Mouse (Mus musculus) MEL (cell line): ENCODE measurements around the gene Tmem30c. TPM values are rescaled to one million over a fixed set of nuclear protein-coding genes. Genes with fewer than 3 reads are reported as not detected.

Source experiments
- DNase-seq: peaks from one replicate; pipeline ENCODE4 v3.0.0; 2011; ENCODE audit warnings: low read depth, low spot score
- H3K27ac ChIP-seq: 2 replicates; pipeline ENCODE4 v1.5.1; 2012; ENCODE audit warnings: low read depth, mild to moderate bottlenecking, control low read depth, low read length, moderate library complexity; ENCODE audit not compliant: control insufficient read depth
- H3K27me3 ChIP-seq, 2 experiments: fragments of 150-350 bp in 1 of 2; sonication (generic) in 1 of 2; 2 replicates each; pipeline ENCODE4 v1.6.1; 2012; ENCODE audit warnings: low read length in 2 of 2, mild to moderate bottlenecking in 2 of 2, improper control_type of control experiment in 1 of 2, moderate library complexity in 1 of 2; ENCODE audit not compliant: insufficient read depth in 2 of 2, control insufficient read depth in 1 of 2
- H3K36me3 ChIP-seq, 2 experiments: 2 replicates each; pipeline ENCODE4 v1.6.1; 2012 to 2014; ENCODE audit warnings: low read length in 2 of 2, improper control_type of control experiment in 1 of 2, inconsistent platforms in 1 of 2, mild to moderate bottlenecking in 1 of 2; ENCODE audit not compliant: insufficient read depth in 2 of 2, control insufficient read depth in 1 of 2
- H3K4me1 ChIP-seq, 2 experiments: fragments of 150-350 bp in 1 of 2; sonication (generic) in 1 of 2; 2 replicates each; pipeline ENCODE4 v1.6.1; 2012; ENCODE audit warnings: low read length in 2 of 2, improper control_type of control experiment in 1 of 2, mild to moderate bottlenecking in 1 of 2; ENCODE audit not compliant: insufficient read depth in 2 of 2, control insufficient read depth in 1 of 2
- H3K4me3 ChIP-seq, 2 experiments: fragments of 150-350 bp in 1 of 2; sonication (generic) in 1 of 2; 2 replicates each; pipeline ENCODE4 v1.5.1; 2012; ENCODE audit warnings: low read depth in 2 of 2, low read length in 2 of 2, mild to moderate bottlenecking in 2 of 2, moderate library complexity in 2 of 2, control low read depth in 1 of 2, improper control_type of control experiment in 1 of 2; ENCODE audit not compliant: control insufficient read depth in 1 of 2, insufficient read depth in 1 of 2
- H3K79me2 ChIP-seq: 2 replicates; pipeline ENCODE4 v1.6.1; 2012; ENCODE audit warnings: mild to moderate bottlenecking, low read length, moderate library complexity; ENCODE audit not compliant: control insufficient read depth, poor library complexity, insufficient read depth
- H3K9ac ChIP-seq: 2 replicates; pipeline ENCODE4 v1.6.1; 2012; ENCODE audit warnings: low read depth, mild to moderate bottlenecking, control low read depth, low read length, moderate library complexity; ENCODE audit not compliant: control insufficient read depth, poor library complexity, severe bottlenecking
- H3K9me3 ChIP-seq: fragments of 150-350 bp; sonication (generic); replicated peaks from 2 replicates; pipeline ENCODE4 v1.6.1; 2012; ENCODE audit warnings: mild to moderate bottlenecking, low read length, improper control_type of control experiment, moderate library complexity; ENCODE audit not compliant: insufficient read depth
- BHLHE40 ChIP-seq: IDR thresholded peaks from 2 replicates; pipeline ENCODE4 v1.6.1; 2012; ENCODE audit warnings: low read depth, mild to moderate bottlenecking, inconsistent platforms, low read length, improper control_type of control experiment, borderline replicate concordance
- CHD2 ChIP-seq: IDR thresholded peaks from 2 replicates; pipeline ENCODE4 v1.6.1; 2011; ENCODE audit warnings: low read length, improper control_type of control experiment
- E2F4 ChIP-seq: IDR thresholded peaks from 2 replicates; pipeline ENCODE4 v1.6.1; 2011; ENCODE audit warnings: low read depth, low read length, improper control_type of control experiment, borderline replicate concordance
- MAFK ChIP-seq: IDR thresholded peaks from 2 replicates; pipeline ENCODE4 v1.6.1; 2011; ENCODE audit warnings: low read depth, mild to moderate bottlenecking, low read length, improper control_type of control experiment, borderline replicate concordance
- MEF2A ChIP-seq: IDR thresholded peaks from 2 replicates; pipeline ENCODE4 v1.6.1; 2014; ENCODE audit warnings: low read depth, mild to moderate bottlenecking, inconsistent platforms, low read length, improper control_type of control experiment; ENCODE audit not compliant: poor library complexity, insufficient replicate concordance, severe bottlenecking; ENCODE audit errors: extremely low read depth
- MXI1 ChIP-seq: IDR thresholded peaks from 2 replicates; pipeline ENCODE4 v1.6.1; 2011; ENCODE audit warnings: mild to moderate bottlenecking, low read depth, low read length, improper control_type of control experiment
- MYB ChIP-seq: IDR thresholded peaks from 2 replicates; pipeline ENCODE4 v1.6.1; 2011; ENCODE audit warnings: mild to moderate bottlenecking, low read depth, low read length, improper control_type of control experiment
- MYC ChIP-seq: IDR thresholded peaks from 2 replicates; pipeline ENCODE4 v1.6.1; 2011; ENCODE audit warnings: low read depth, mild to moderate bottlenecking, low read length, improper control_type of control experiment, moderate library complexity
- NELFE ChIP-seq: IDR thresholded peaks from 2 replicates; pipeline ENCODE4 v1.6.1; 2011; ENCODE audit warnings: low read depth, low read length, improper control_type of control experiment
- POLR2A ChIP-seq, 2 experiments: IDR thresholded peaks; 2 replicates each; pipeline ENCODE4 v1.6.1; 2011 to 2012; ENCODE audit warnings: low read length in 2 of 2, mild to moderate bottlenecking in 2 of 2, control low read depth in 1 of 2, improper control_type of control experiment in 1 of 2, low read depth in 1 of 2, moderate library complexity in 1 of 2; ENCODE audit not compliant: control insufficient read depth in 1 of 2, insufficient read depth in 1 of 2, poor library complexity in 1 of 2
- RCOR1 ChIP-seq: IDR thresholded peaks from 2 replicates; pipeline ENCODE4 v1.6.1; 2012; ENCODE audit warnings: low read depth, mild to moderate bottlenecking, inconsistent platforms, low read length, improper control_type of control experiment
- SIN3A ChIP-seq: IDR thresholded peaks from 2 replicates; pipeline ENCODE4 v1.6.1; 2012; ENCODE audit warnings: low read length, improper control_type of control experiment, inconsistent platforms
- TAL1 ChIP-seq: IDR thresholded peaks from 2 replicates; pipeline ENCODE4 v1.6.1; 2012; ENCODE audit warnings: mild to moderate bottlenecking, inconsistent platforms, low read length, moderate library complexity, mixed read lengths
- TCF12 ChIP-seq: IDR thresholded peaks from 2 replicates; pipeline ENCODE4 v1.6.1; 2014; ENCODE audit warnings: low read depth, mild to moderate bottlenecking, inconsistent platforms, low read length, improper control_type of control experiment, moderate library complexity
- UBTF ChIP-seq: IDR thresholded peaks from 2 replicates; pipeline ENCODE4 v1.6.1; 2012; ENCODE audit warnings: low read depth, mild to moderate bottlenecking, inconsistent platforms, low read length, improper control_type of control experiment, moderate library complexity, borderline replicate concordance; ENCODE audit not compliant: insufficient read depth
- USF2 ChIP-seq, 2 experiments: IDR thresholded peaks; 2 replicates each; pipeline ENCODE4 v1.6.1; 2011 to 2012; ENCODE audit warnings: improper control_type of control experiment in 2 of 2, low read length in 2 of 2, borderline replicate concordance in 1 of 2, inconsistent platforms in 1 of 2, low read depth in 1 of 2, mild to moderate bottlenecking in 1 of 2; ENCODE audit not compliant: insufficient read depth in 1 of 2
- ZC3H11A ChIP-seq: IDR thresholded peaks from 2 replicates; pipeline ENCODE4 v1.6.1; 2012; ENCODE audit warnings: low read depth, mild to moderate bottlenecking, inconsistent platforms, low read length, improper control_type of control experiment
- ZMIZ1 ChIP-seq: IDR thresholded peaks from 2 replicates; pipeline ENCODE4 v1.6.1; 2012; ENCODE audit warnings: low read depth, mild to moderate bottlenecking, inconsistent platforms, low read length, improper control_type of control experiment, moderate library complexity
- ZNF384 ChIP-seq: IDR thresholded peaks from 2 replicates; pipeline ENCODE4 v1.6.1; 2012; ENCODE audit warnings: low read depth, mild to moderate bottlenecking, inconsistent platforms, low read length, improper control_type of control experiment
- polyA plus RNA-seq, 2 experiments: library from polyadenylated mRNA; stranded (reverse) in 1 of 2; unstranded in 1 of 2; fragments of >175 nt in 1 of 2; fragments of >200 nt in 1 of 2; gene quantifications; 2 replicates each; pipeline versions ENCODE4 v1.2.1 to v1.2.4; 2012; ENCODE audit warnings: low replicate concordance in 2 of 2, low read depth in 1 of 2; ENCODE audit not compliant: insufficient read length in 2 of 2, insufficient read depth in 1 of 2, missing spikeins in 1 of 2
- total RNA-seq: library from RNA; depleted of rRNA; stranded (reverse); fragments of 300-350 nt; gene quantifications from 2 replicates; pipeline ENCODE4 v1.2.3, GENCODE M21; 2012

Tmem30c gene
- total and polyA plus RNA-seq, 3 experiments = 0.04 to 0.38 TPM; not detected in 1

GRCm38 (mm10) chr16:57303716-57304115 lies 11.1 kb upstream of the Tmem30c start:
- no peaks in the 10 kb centered on the region for H3K9me3 ChIP-seq
- H3K36me3 ChIP-seq = peaks cover 0 to 2% of the 10 kb centered on the region in 2 experiments; a peak in 1 of 4 replicates
- no peaks in the 10 kb centered on the region for H3K79me2 ChIP-seq
- H3K4me1 ChIP-seq = peaks cover 0 to 2% of the 10 kb centered on the region in 2 experiments; a peak in 1 of 4 replicates
- no peaks in the 10 kb centered on the region for H3K27me3 ChIP-seq
- no peak overlapping the region for H3K4me3 ChIP-seq
- DNase-seq = no peak
- H3K9ac ChIP-seq = no peak overlapping the region
- TF ChIP-seq MYC (no peak), SIN3A (no peak), TAL1 (no peak), BHLHE40 (no peak), E2F4 (no peak), MEF2A (no peak), MXI1 (no peak), TCF12 (no peak), MYB (no peak), RCOR1 (no peak), UBTF (no peak), POLR2A (IDR thresholded peaks at IDR 0.05; ENCODE audit: control insufficient read depth in 1 of 2, insufficient read depth in 1 of 2, low read depth in 1 of 2, low read length in 2 of 2, poor library complexity in 1 of 2) (no peak), ZNF384 (no peak), CHD2 (no peak), ZC3H11A (no peak)
- no peak overlapping the region for H3K27ac ChIP-seq

- no peak for TF ChIP-seq ZC3H11A
- no peak for TF ChIP-seq MAFK
- no peak for TF ChIP-seq USF2 (IDR thresholded peaks at IDR 0.05; ENCODE audit: borderline replicate concordance in 1 of 2, insufficient read depth in 1 of 2, low read depth in 1 of 2, low read length in 2 of 2)
- no peak for TF ChIP-seq NELFE
- no peak for TF ChIP-seq E2F4
- no peak for TF ChIP-seq ZMIZ1
- H3K27ac ChIP-seq = no peak overlapping the region
Observed at GRCm38 (mm10) chr16:57302792-57303698, 10.4 kb upstream of the Tmem30c start.

More at GRCm38 (mm10) chr16:57302792-57303698, 10.4 kb upstream of the Tmem30c start:
- H3K4me3 ChIP-seq = no peak overlapping the region
- H3K79me2 ChIP-seq = no peaks in the 10 kb centered on the region
- no peak for DNase-seq
- no peaks in the 10 kb centered on the region for H3K9me3 ChIP-seq
- H3K4me1 ChIP-seq = peaks cover 0 to 2% of the 10 kb centered on the region in 2 experiments; a peak in 1 of 4 replicates
- H3K36me3 ChIP-seq = peaks cover 0 to 2% of the 10 kb centered on the region in 2 experiments; a peak in 1 of 4 replicates
- H3K27me3 ChIP-seq = no peaks in the 10 kb centered on the region
- no peak overlapping the region for H3K9ac ChIP-seq
